Mouse (Mus musculus) cortical plate, adult 2 months (tissue): ENCODE results near the gene Ifi35.

Experiments used
- CTCF ChIP-seq: fragments of 200-500 bp; IDR thresholded peaks from 2 replicates; pipeline ENCODE4 v1.5.1; 2011; ENCODE audit warnings: mild to moderate bottlenecking, control low read depth, low read length; ENCODE audit not compliant: insufficient read depth; ENCODE audit errors: extremely low read depth
- POLR2A ChIP-seq: fragments of 200-500 bp; IDR thresholded peaks from 2 replicates; pipeline ENCODE4 v1.6.1; 2011; ENCODE audit warnings: mild to moderate bottlenecking, low read length, control low read depth; ENCODE audit not compliant: insufficient read depth; ENCODE audit errors: extremely low read depth

- TF ChIP-seq CTCF (no peak), POLR2A (no peak)
Measured at GRCm38 (mm10) chr11:101418991-101419390, 29.2 kb upstream of the Ifi35 start.
